Mouse (Mus musculus): ENCODE measurements around the gene Apom. TPM values are rescaled to one million over a fixed set of nuclear protein-coding genes. Genes with fewer than 3 reads are reported as not detected.

The Apom gene
- total RNA-seq, 2 experiments from 2014 or later = 0.52 TPM; not detected in 1

Other genes starting within 250 kb of the Apom start
- 1 to 10 TPM; 2.1 to 3.2 TPM for gene C2, start 233.8 kb downstream of the Apom start, total RNA-seq (2021)
- gene Ehmt2, start 233.6 kb downstream of the Apom start, total RNA-seq (2021) = 100 to 1,000 TPM; 232 to 251 TPM
- gene Slc44a4, start 217.6 kb downstream of the Apom start, total RNA-seq (2021) = under 1 TPM in 1 of 2 experiments, not detected in 1; 0.20 TPM
- 10 to 100 TPM; 18.8 to 19.1 TPM for gene Neu1, start 200.8 kb downstream of the Apom start, total RNA-seq (2021)
- 1 to 10 TPM; 1.6 to 2.3 TPM for gene Hspa1b, start 172.8 kb downstream of the Apom start, total RNA-seq (2021)
- not detected for gene Gm20481, start 162.1 kb downstream of the Apom start, total RNA-seq (2021)
- gene Hspa1a, start 159.9 kb downstream of the Apom start, total RNA-seq (2021) = 1 to 10 TPM; 3.1 to 5.2 TPM
- gene Hspa1l, start 159.3 kb downstream of the Apom start, total RNA-seq (2021) = under 1 TPM in 1 of 2 experiments, not detected in 1; 0.22 TPM
- gene Lsm2, start 150.2 kb downstream of the Apom start, total RNA-seq (2021) = 10 to 100 TPM; 35.9 to 38.5 TPM
- gene Vars, start 131.1 kb downstream of the Apom start, total RNA-seq (2021) = 10 to 100 TPM; 91.0 to 94.3 TPM
- under 1 TPM; 0.12 to 0.16 TPM for gene Vwa7, start 115.5 kb downstream of the Apom start, total RNA-seq (2021)
- gene Sapcd1, start 104.0 kb downstream of the Apom start, total RNA-seq (2021) = under 1 TPM; 0.98 to 0.99 TPM
- 1 to 10 TPM; 2.0 to 3.2 TPM for gene Msh5, start 85.3 kb downstream of the Apom start, total RNA-seq (2021)
- 10 to 100 TPM; 20.2 to 20.3 TPM for gene Clic1, start 82.1 kb downstream of the Apom start, total RNA-seq (2021)
- gene Ddah2, start 73.0 kb downstream of the Apom start, total RNA-seq (2021) = 100 to 1,000 TPM; 101 to 115 TPM
- not detected for gene Ly6g6c, start 66.7 kb downstream of the Apom start, total RNA-seq (2021)
- not detected for gene Mpig6b, start 65.9 kb downstream of the Apom start, total RNA-seq (2021)
- gene Ly6g6e, start 55.1 kb downstream of the Apom start, total RNA-seq (2021) = 1 to 10 TPM; 2.8 to 3.4 TPM
- not detected for gene Ly6g6d, start 54.0 kb downstream of the Apom start, total RNA-seq (2021)
- gene Ly6g6f, start 46.4 kb downstream of the Apom start, total RNA-seq (2021) = not detected
- 10 to 100 TPM; 66.7 to 73.6 TPM for gene Abhd16a, start 42.8 kb downstream of the Apom start, total RNA-seq (2021)
- gene Ly6g5c, start 23.8 kb downstream of the Apom start, total RNA-seq (2021) = not detected
- 1 to 10 TPM in 1 of 2 experiments, under 1 TPM in 1; 0.81 to 2.3 TPM for gene Ly6g5b, start 16.6 kb downstream of the Apom start, total RNA-seq (2021)
- 10 to 100 TPM; 10.7 to 12.1 TPM for gene Gpank1, start 10.6 kb downstream of the Apom start, total RNA-seq (2021)
- 100 to 1,000 TPM; 210 to 214 TPM for gene Csnk2b, start 10.0 kb downstream of the Apom start, total RNA-seq (2021)
- 10 to 100 TPM; 19.8 to 20.1 TPM for gene D17H6S53E, start 5.7 kb downstream of the Apom start, total RNA-seq (2021)
- 100 to 1,000 TPM; 395 to 410 TPM for gene Bag6, start 3.1 kb upstream of the Apom start, total RNA-seq (2021)
- gene Prrc2a, start 32.8 kb upstream of the Apom start, total RNA-seq (2021) = 100 to 1,000 TPM; 311 to 315 TPM
- 1 to 10 TPM; 2.5 to 3.6 TPM for gene Aif1, start 44.0 kb upstream of the Apom start, total RNA-seq (2021)
- gene Lst1, start 56.4 kb upstream of the Apom start, total RNA-seq (2021) = 10 to 100 TPM; 12.3 to 17.6 TPM
- under 1 TPM; 0.77 to 0.88 TPM for gene Ltb, start 62.4 kb upstream of the Apom start, total RNA-seq (2021)
- gene Tnf, start 70.0 kb upstream of the Apom start, total RNA-seq (2021) = under 1 TPM in 1 of 2 experiments, not detected in 1; 0.52 TPM
- gene Lta, start 73.3 kb upstream of the Apom start, total RNA-seq (2021) = 1 to 10 TPM in 1 of 2 experiments, under 1 TPM in 1; 0.82 to 1.0 TPM
- not detected for gene Gm16181, start 88.8 kb upstream of the Apom start, total RNA-seq (2021)
- 100 to 1,000 TPM; 122 to 142 TPM for gene Atp6v1g2, start 101.6 kb upstream of the Apom start, total RNA-seq (2021)
- gene Nfkbil1, start 103.7 kb upstream of the Apom start, total RNA-seq (2021) = 10 to 100 TPM; 14.7 to 14.8 TPM
- 100 to 1,000 TPM; 324 to 337 TPM for gene Ddx39b, start 109.7 kb upstream of the Apom start, total RNA-seq (2021)
- 10 to 100 TPM; 19.1 to 22.8 TPM for gene H2-D1, start 130.7 kb upstream of the Apom start, total RNA-seq (2021)
- under 1 TPM; 0.28 to 0.32 TPM for gene H2-Q1, start 188.4 kb upstream of the Apom start, total RNA-seq (2021)
- 1 to 10 TPM in 1 of 2 experiments, under 1 TPM in 1; 0.48 to 2.2 TPM for gene H2-Q2, start 210.2 kb upstream of the Apom start, total RNA-seq (2021)
- gene H2-Q4, start 247.6 kb upstream of the Apom start, total RNA-seq (2021) = 1 to 10 TPM; 1.6 TPM